Mouse (Mus musculus) B cell, adult (primary cell): ENCODE results near the gene Asb16. TPM values are rescaled to one million over a fixed set of nuclear protein-coding genes. Genes with fewer than 3 reads are reported as not detected.

ENCODE experiments used
- total RNA-seq: library from RNA; stranded (reverse); gene quantifications from 4 replicates; pipeline ENCODE4 v1.2.4, GENCODE M21; 2023; ENCODE audit not compliant: inconsistent age

Gene Asb16
- total RNA-seq = not detected in 4 replicates

GRCm38 (mm10) chr11:102268520-102269244 lies at the start of gene Asb16:
TSS of gene Asb16 (plus strand) at chr11:102268743.

GRCm38 (mm10) chr11:102230006-102230741 lies 38.4 kb upstream of the Asb16 start, which contains the start of gene Hdac5:
TSS of gene Hdac5 (minus strand) at chr11:102230166.

GRCm38 (mm10) chr11:102248630-102249230 lies 19.8 kb upstream of the Asb16 start, which contains the start of gene BC030867:
TSS of gene BC030867 (plus strand) at chr11:102248882.

GRCm38 (mm10) chr11:102284501-102285094 lies 16.1 kb downstream of the Asb16 start, which contains the start of gene Tmub2:
TSS of gene Tmub2 (plus strand) at chr11:102284931.

GRCm38 (mm10) chr11:102296491-102297472 lies 28.2 kb downstream of the Asb16 start, which contains the start of gene Atxn7l3:
TSS of gene Atxn7l3 (minus strand) at chr11:102296631.

GRCm38 (mm10) chr11:102319410-102319792 lies 50.9 kb downstream of the Asb16 start, which contains the start of gene Ubtf:
TSS of gene Ubtf (minus strand) at chr11:102319742.

Other genes starting within 250 kb of the Asb16 start
- gene Mpp3, start 240.3 kb upstream of the Asb16 start, total RNA-seq = not detected in 4 replicates
- not detected in 4 replicates for gene Cd300lg, start 227.2 kb upstream of the Asb16 start, total RNA-seq
- gene Mpp2, start 180.2 kb upstream of the Asb16 start, total RNA-seq = not detected in 4 replicates
- not detected in 4 replicates for gene Ppy, start 167.4 kb upstream of the Asb16 start, total RNA-seq
- not detected in 4 replicates for gene Pyy, start 160.9 kb upstream of the Asb16 start, total RNA-seq
- gene Nags, start 123.2 kb upstream of the Asb16 start, total RNA-seq = not detected in 4 replicates
- gene Tmem101, start 112.3 kb upstream of the Asb16 start, total RNA-seq = 6.8 to 13.3 TPM (median 10.4 TPM) in 4 replicates
- 50.5 to 63.1 TPM (median 55.9 TPM) in 4 replicates for gene Lsm12, start 83.4 kb upstream of the Asb16 start, total RNA-seq
- 37.1 to 44.6 TPM (median 41.9 TPM) in 4 replicates for gene G6pc3, start 79.1 kb upstream of the Asb16 start, total RNA-seq
- gene Hdac5, start 38.6 kb upstream of the Asb16 start, total RNA-seq = 121 to 153 TPM (median 136 TPM) in 4 replicates
- 0.51 to 2.6 TPM (median 1.4 TPM) in 4 replicates for gene BC030867, start 19.9 kb upstream of the Asb16 start, total RNA-seq
- 42.2 to 49.5 TPM (median 48.4 TPM) in 4 replicates for gene Tmub2, start 16.2 kb downstream of the Asb16 start, total RNA-seq
- 67.0 to 74.5 TPM (median 69.7 TPM) in 4 replicates for gene Atxn7l3, start 27.9 kb downstream of the Asb16 start, total RNA-seq
- 145 to 164 TPM (median 151 TPM) in 4 replicates for gene Ubtf, start 51.0 kb downstream of the Asb16 start, total RNA-seq
- gene Slc4a1, start 97.5 kb downstream of the Asb16 start, total RNA-seq = 0.16 TPM in 1 of 4 replicates, not detected in the others
- 1.7 to 3.5 TPM (median 1.8 TPM) in 4 replicates for gene Rundc3a, start 124.7 kb downstream of the Asb16 start, total RNA-seq
- 35.6 to 50.9 TPM (median 36.9 TPM) in 4 replicates for gene Slc25a39, start 139.2 kb downstream of the Asb16 start, total RNA-seq
- 75.4 to 80.2 TPM (median 77.1 TPM) in 4 replicates for gene Grn, start 161.6 kb downstream of the Asb16 start, total RNA-seq
- gene Fam171a2, start 178.9 kb downstream of the Asb16 start, total RNA-seq = not detected in 4 replicates
- 5.1 to 9.3 TPM (median 7.0 TPM) in 4 replicates for gene Itga2b, start 201.4 kb downstream of the Asb16 start, total RNA-seq